Mouse (Mus musculus): ENCODE data around the gene Glt1d1. TPM values are rescaled to one million over a fixed set of nuclear protein-coding genes. Genes with fewer than 3 reads are reported as not detected.

Glt1d1 gene
- total and polyA plus RNA-seq, 3 experiments, result not detected

DNA sequence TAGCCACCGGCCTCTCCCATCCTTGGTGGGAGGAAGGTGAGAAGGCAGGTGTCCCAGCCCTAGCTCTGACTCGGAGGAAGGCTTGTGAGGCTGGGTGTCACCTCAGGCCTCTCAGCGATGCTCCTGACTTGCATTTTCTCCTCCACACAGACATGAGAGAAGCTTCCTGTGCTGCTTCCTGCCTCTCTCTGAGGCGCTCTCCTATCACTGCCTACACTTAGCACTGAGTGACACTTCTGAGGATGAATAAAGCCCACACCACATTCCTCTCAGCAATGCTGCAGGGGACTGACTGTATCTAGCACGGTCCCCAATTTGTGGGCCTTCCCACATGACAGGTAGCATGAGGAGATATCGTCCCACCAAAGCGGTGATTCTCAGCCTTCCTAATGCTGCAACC, 35.2 kb upstream of the Glt1d1 start:
- DNase-seq, result no peak
- 72% methylated on average over 7 of the region's 7 CpGs for WGBS
- Histone ChIP-seq H3K36me3 (ENCODE audit: control insufficient read depth, insufficient read depth, low read length) (no peaks in the 10 kb centered on the region), H3K27me3 (ENCODE audit: control insufficient read depth, insufficient read depth, low read length) (no peaks in the 10 kb centered on the region), H3K79me2 (replicated peaks; ENCODE audit: control insufficient read depth, insufficient read depth, low read length) (no peaks in the 10 kb centered on the region), H3K27ac (no peak overlapping the region), H3K9ac (ENCODE audit: low read depth, low read length) (no peak overlapping the region), H3K4me3 (no peak overlapping the region), H3K4me1 (ENCODE audit: control insufficient read depth, insufficient read depth, low read length) (no peaks in the 10 kb centered on the region)
- intact Hi-C loops (cut with DNase I), result no loop called here
- TF ChIP-seq CTCF (IDR thresholded peaks at IDR 0.05), result no peak
- no peak for TF ChIP-seq EP300 (IDR thresholded peaks at IDR 0.05; ENCODE audit: insufficient read depth, low read depth, low read length)
- TF ChIP-seq POLR2A (IDR thresholded peaks at IDR 0.05; ENCODE audit: insufficient read depth, low read depth, low read length), result no peak

DNA sequence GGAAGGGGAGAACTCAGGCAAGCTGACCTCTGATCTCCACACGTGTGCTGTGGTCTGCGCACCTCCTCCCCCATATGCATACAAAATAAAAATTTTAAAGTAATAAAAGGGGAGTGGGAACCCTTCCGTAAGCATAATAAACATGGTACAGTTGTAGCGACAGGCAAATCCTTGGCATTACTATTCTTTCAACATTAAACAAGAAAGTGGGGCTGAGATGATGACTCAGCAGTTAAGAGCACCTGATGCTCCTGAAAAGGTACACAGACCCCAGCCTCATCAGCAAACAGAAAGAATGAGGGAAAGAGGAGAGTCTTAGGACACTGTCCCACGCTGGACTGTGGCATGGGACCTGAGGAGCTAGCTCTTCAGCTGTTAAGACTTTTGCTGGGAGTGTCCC, 29.1 kb upstream of the Glt1d1 start:
- Histone ChIP-seq H3K27me3 (ENCODE audit: control insufficient read depth, insufficient read depth, low read length) (no peaks in the 10 kb centered on the region), H3K4me1 (ENCODE audit: control insufficient read depth, insufficient read depth, low read length) (peaks cover 3% of the 10 kb centered on the region), H3K79me2 (replicated peaks; ENCODE audit: control insufficient read depth, insufficient read depth, low read length) (no peaks in the 10 kb centered on the region; the same call in 1 of the 2 replicates), H3K4me3 (no peak overlapping the region), H3K9ac (ENCODE audit: low read depth, low read length) (no peak overlapping the region), H3K36me3 (ENCODE audit: control insufficient read depth, insufficient read depth, low read length) (peaks cover 7% of the 10 kb centered on the region), H3K27ac (no peak overlapping the region)
- intact Hi-C loops (cut with DNase I), result no loop called here
- WGBS, result 96% methylated on average over 5 of the region's 5 CpGs
- no peak for DNase-seq
- no peak for TF ChIP-seq EP300 (IDR thresholded peaks at IDR 0.05; ENCODE audit: insufficient read depth, low read depth, low read length)
- TF ChIP-seq CTCF (IDR thresholded peaks at IDR 0.05), result no peak
- TF ChIP-seq POLR2A (IDR thresholded peaks at IDR 0.05; ENCODE audit: insufficient read depth, low read depth, low read length), result no peak

DNA sequence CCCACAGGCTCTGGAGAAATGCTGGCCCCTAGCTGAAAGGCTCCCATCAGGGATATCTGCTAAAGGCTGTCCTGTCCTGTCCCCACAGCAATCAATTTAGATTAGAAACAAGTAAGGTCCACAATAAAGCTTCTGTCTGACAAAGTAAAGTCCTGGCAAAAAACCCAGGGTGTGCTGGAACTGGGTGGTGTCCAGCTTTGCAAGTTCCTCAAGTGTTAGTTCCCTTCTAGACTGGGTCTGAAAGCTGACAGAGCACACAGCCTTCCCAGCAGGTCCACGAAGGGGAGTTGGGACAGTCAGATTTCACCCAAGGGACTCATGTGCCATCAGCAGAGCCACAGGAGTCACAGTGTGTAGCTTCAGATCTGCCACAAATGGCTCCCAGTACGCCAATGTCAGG, 24.6 kb upstream of the Glt1d1 start:
- H3K4me1 ChIP-seq (ENCODE audit: control insufficient read depth, insufficient read depth, low read length), result peaks cover 26% of the 10 kb centered on the region
- no peak for TF ChIP-seq EP300 (IDR thresholded peaks at IDR 0.05; ENCODE audit: insufficient read depth, low read depth, low read length)
- intact Hi-C loops (cut with DNase I), result no loop called here
- 65% methylated on average over 2 of the region's 2 CpGs for WGBS
- H3K36me3 ChIP-seq (ENCODE audit: control insufficient read depth, insufficient read depth, low read length), result peaks cover 30% of the 10 kb centered on the region
- no peak overlapping the region for H3K4me3 ChIP-seq
- H3K9ac ChIP-seq (ENCODE audit: low read depth, low read length), result no peak overlapping the region
- H3K79me2 ChIP-seq (replicated peaks; ENCODE audit: control insufficient read depth, insufficient read depth, low read length), result peaks cover 8% of the 10 kb centered on the region
- no peak overlapping the region for H3K27ac ChIP-seq
- no peaks in the 10 kb centered on the region for H3K27me3 ChIP-seq (ENCODE audit: control insufficient read depth, insufficient read depth, low read length)
- DNase-seq, result no peak

DNA sequence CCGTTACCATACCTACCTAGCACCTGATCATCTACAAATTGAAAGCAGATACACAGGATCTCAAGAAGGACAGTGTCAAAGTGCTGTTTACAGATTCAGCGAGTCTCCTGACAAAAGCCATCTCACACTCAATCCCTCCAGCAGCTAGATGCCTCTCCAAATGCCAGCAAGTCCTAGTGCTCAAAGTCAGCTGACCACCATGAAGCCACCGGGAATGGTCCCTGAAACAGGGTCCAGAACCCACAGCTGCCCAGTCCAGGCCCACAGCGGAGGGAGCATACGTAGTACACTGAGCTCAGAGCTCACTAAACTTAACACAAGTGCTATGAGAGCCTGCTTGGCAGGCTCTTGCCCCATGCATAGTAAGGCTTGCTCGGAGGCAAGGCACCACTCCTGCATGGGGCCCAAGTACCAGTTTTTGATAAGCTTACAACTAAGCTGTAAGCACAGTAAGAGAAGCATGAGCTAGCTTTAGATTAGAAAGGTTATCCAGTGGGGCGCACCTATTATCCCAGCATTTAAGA, 22.8 kb upstream of the Glt1d1 start:
- H3K27ac ChIP-seq, result peak overlapping the region; percentile 69; the same call in 1 of the 2 replicates

DNA sequence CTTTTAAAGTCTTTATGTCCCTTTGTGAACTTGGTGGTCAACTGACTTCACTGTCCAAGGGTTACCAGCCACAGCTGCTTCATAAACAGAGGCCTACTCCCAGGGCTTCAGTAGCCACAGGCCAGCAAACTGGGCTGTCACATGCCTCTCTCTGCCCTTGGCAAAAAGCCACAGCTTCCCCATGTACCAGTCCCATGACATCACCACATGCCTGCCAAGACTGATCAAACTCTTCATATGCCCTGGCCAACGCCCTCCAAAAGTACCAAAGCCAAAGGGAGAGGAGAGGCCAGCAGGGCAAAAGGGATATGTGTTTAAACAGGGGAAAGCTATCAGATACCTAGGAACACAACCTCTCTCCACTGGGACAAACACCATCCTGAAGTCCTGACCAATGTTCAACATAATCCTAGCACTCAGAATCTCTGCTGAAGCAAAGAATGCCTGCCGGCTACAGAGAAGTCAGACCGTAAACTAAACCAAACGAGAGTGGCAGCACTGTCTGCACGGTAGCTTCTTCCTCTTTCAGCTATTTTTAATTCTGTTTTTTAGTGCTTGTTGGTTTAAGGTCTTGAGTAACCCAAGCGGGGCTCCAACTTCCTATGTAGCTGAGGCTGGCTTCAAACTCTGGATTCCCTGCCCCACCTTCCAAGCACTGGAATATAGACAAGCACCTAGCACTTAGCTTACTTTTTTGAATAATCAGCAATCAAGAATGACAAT, 21.1 kb upstream of the Glt1d1 start:
- intact Hi-C loops (cut with DNase I), result no loop called here
- no peak for TF ChIP-seq POLR2A (IDR thresholded peaks at IDR 0.05; ENCODE audit: insufficient read depth, low read depth, low read length)
- TF ChIP-seq EP300 (IDR thresholded peaks at IDR 0.05; ENCODE audit: insufficient read depth, low read depth, low read length), result 0 out of 2 replicates have a peak, but pooled peaks have one; percentile 41
- peak; percentile 68 to 85 for DNase-seq
- peak overlapping the region; percentile 69 for H3K27ac ChIP-seq
- WGBS, result 37% methylated on average over 6 of the region's 6 CpGs
- no peak overlapping the region for H3K4me3 ChIP-seq
- no peak overlapping the region for H3K9ac ChIP-seq (ENCODE audit: low read depth, low read length)
- H3K27me3 ChIP-seq (ENCODE audit: control insufficient read depth, insufficient read depth, low read length), result no peaks in the 10 kb centered on the region
- H3K79me2 ChIP-seq (replicated peaks; ENCODE audit: control insufficient read depth, insufficient read depth, low read length), result peaks cover 10% of the 10 kb centered on the region
- H3K4me1 ChIP-seq (ENCODE audit: control insufficient read depth, insufficient read depth, low read length), result peaks cover 37% of the 10 kb centered on the region
- peaks cover 30% of the 10 kb centered on the region for H3K36me3 ChIP-seq (ENCODE audit: control insufficient read depth, insufficient read depth, low read length)

More for the DNA sequence above, 22.8 kb upstream of the Glt1d1 start:
- peaks cover 31% of the 10 kb centered on the region for H3K4me1 ChIP-seq (ENCODE audit: control insufficient read depth, insufficient read depth, low read length)
- intact Hi-C loops (cut with DNase I), result no loop called here
- H3K9ac ChIP-seq (ENCODE audit: low read depth, low read length), result no peak overlapping the region
- TF ChIP-seq POLR2A (IDR thresholded peaks at IDR 0.05; ENCODE audit: insufficient read depth, low read depth, low read length), result no peak
- TF ChIP-seq EP300 (IDR thresholded peaks at IDR 0.05; ENCODE audit: insufficient read depth, low read depth, low read length), result no peak
- TF ChIP-seq CTCF (IDR thresholded peaks at IDR 0.05), result no peak
- H3K4me3 ChIP-seq, result no peak overlapping the region
- DNase-seq, result peak in 1 of 2 experiments; percentile 35
- peaks cover 30% of the 10 kb centered on the region for H3K36me3 ChIP-seq (ENCODE audit: control insufficient read depth, insufficient read depth, low read length)
- H3K79me2 ChIP-seq (replicated peaks; ENCODE audit: control insufficient read depth, insufficient read depth, low read length), result peaks cover 8% of the 10 kb centered on the region
- no peaks in the 10 kb centered on the region for H3K27me3 ChIP-seq (ENCODE audit: control insufficient read depth, insufficient read depth, low read length)
- whole genome bisulfite sequencing, result 61% methylated on average over 7 of the region's 7 CpGs

DNA sequence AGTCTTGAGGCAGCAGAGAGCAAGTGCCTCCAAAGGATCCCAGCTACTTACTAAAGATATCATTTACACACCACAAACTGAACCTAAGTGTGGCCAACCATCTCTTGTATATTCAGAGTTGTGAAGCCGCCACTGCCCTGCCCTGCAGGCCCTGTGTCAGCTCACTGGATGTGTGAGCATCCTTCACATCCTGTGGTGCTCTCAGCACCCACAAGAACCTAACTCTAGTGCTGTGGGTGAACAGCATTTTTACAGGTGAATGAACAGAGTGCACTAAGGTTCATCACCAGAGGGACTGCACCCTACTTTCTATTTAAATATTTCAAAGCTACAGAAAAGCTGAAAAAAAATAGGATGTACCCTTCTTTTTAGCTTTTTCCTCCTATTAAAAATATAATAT, 20.2 kb upstream of the Glt1d1 start:
- peaks cover 14% of the 10 kb centered on the region for H3K79me2 ChIP-seq (replicated peaks; ENCODE audit: control insufficient read depth, insufficient read depth, low read length)
- DNase-seq, result no peak
- H3K27me3 ChIP-seq (ENCODE audit: control insufficient read depth, insufficient read depth, low read length), result no peaks in the 10 kb centered on the region
- no peak overlapping the region for H3K4me3 ChIP-seq
- H3K27ac ChIP-seq, result peak overlapping the region; percentile 69
- peaks cover 28% of the 10 kb centered on the region for H3K36me3 ChIP-seq (ENCODE audit: control insufficient read depth, insufficient read depth, low read length)
- WGBS, result 57% methylated on average over 1 of the region's 1 CpGs
- intact Hi-C loops (cut with DNase I), result no loop called here
- peaks cover 42% of the 10 kb centered on the region for H3K4me1 ChIP-seq (ENCODE audit: control insufficient read depth, insufficient read depth, low read length)
- H3K9ac ChIP-seq (ENCODE audit: low read depth, low read length), result peak overlapping the region; percentile 43; the same call in 1 of the 2 replicates
- TF ChIP-seq CTCF (IDR thresholded peaks at IDR 0.05) (no peak), EP300 (IDR thresholded peaks at IDR 0.05; ENCODE audit: insufficient read depth, low read depth, low read length) (no peak), POLR2A (IDR thresholded peaks at IDR 0.05; ENCODE audit: insufficient read depth, low read depth, low read length) (no peak)
